Mouse (Mus musculus) right cerebral cortex, adult 2 months (tissue): ENCODE measurements at regions not wholly inside any gene's neighbourhood (a gene's known extent, or its start where the extent isn't known, plus 50 kb on each side); places are given as distances from the start of the nearest gene placed in this dataset.
A peak's percentile ranks its signal among the peaks of the same experiment; 100 is the strongest.

ENCODE experiments used
- DNase-seq, 2 experiments: peaks; one replicate each; pipeline ENCODE4 v3.0.0; 2021 to 2022; ENCODE audit warnings: low spot score in 2 of 2

DNA sequence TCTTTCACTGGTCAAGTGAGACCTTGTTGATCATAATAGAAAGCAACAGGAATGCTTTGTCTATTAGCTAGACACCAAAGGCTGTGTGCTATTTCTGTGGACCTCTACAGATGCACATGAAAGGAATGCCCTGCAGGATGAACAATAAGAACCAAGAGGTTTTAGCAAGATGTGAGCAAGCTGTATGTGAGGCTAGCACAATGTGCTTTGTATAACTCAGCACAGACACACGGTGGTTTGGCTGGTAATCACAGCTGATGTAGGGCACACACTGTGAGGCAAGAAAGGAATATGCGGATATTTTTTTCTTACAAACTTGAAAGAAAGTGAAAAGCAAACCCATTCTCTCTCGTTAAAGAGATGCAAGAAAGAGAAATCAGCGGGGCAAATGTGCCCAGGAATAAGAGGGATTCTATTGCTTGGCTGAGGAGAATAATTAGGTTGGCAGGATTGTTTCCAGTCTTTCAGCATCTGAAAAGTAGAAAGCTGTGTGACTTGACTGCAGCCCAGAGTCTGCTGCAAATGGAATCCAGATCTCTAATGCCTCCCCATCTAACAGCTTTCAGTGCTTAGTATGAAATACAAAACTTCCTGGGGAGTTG is 2476.1 kb upstream of the Gm6569 start:
- DNase-seq: no peak

- DNase-seq: peak; percentile 71 to 78
Measured at GRCm38 (mm10) chr15:71375775-71376174, 2458.6 kb upstream of the Gm6569 start.
